Mouse (Mus musculus) MEL (cell line): ENCODE data around the gene Rsph10b.

Experiments used
- CTCF ChIP-seq, 3 experiments: IDR thresholded peaks in 2 of 3; conservative IDR thresholded peaks in 1 of 3; 2 replicates each; pipeline ENCODE4 v1.5.1; 2011 to 2012; ENCODE audit warnings: low read length in 3 of 3, low read depth in 2 of 3, mild to moderate bottlenecking in 2 of 3, improper control_type of control experiment in 1 of 3, inconsistent platforms in 1 of 3, mixed read lengths in 1 of 3, moderate library complexity in 1 of 3; ENCODE audit not compliant: control insufficient read depth in 1 of 3, insufficient read depth in 1 of 3, poor library complexity in 1 of 3, severe bottlenecking in 1 of 3
- HCFC1 ChIP-seq: IDR thresholded peaks from 2 replicates; pipeline ENCODE4 v1.6.1; 2012; ENCODE audit warnings: low read depth, mild to moderate bottlenecking, inconsistent platforms, low read length, improper control_type of control experiment, moderate library complexity
- MAFK ChIP-seq: IDR thresholded peaks from 2 replicates; pipeline ENCODE4 v1.6.1; 2011; ENCODE audit warnings: low read depth, mild to moderate bottlenecking, low read length, improper control_type of control experiment, borderline replicate concordance
- POLR2A ChIP-seq, 2 experiments: IDR thresholded peaks; 2 replicates each; pipeline ENCODE4 v1.6.1; 2011 to 2012; ENCODE audit warnings: low read length in 2 of 2, mild to moderate bottlenecking in 2 of 2, control low read depth in 1 of 2, improper control_type of control experiment in 1 of 2, low read depth in 1 of 2, moderate library complexity in 1 of 2; ENCODE audit not compliant: control insufficient read depth in 1 of 2, insufficient read depth in 1 of 2, poor library complexity in 1 of 2
- RCOR1 ChIP-seq: IDR thresholded peaks from 2 replicates; pipeline ENCODE4 v1.6.1; 2012; ENCODE audit warnings: low read depth, mild to moderate bottlenecking, inconsistent platforms, low read length, improper control_type of control experiment
- TAL1 ChIP-seq: IDR thresholded peaks from 2 replicates; pipeline ENCODE4 v1.6.1; 2012; ENCODE audit warnings: mild to moderate bottlenecking, inconsistent platforms, low read length, moderate library complexity, mixed read lengths
- USF1 ChIP-seq: IDR thresholded peaks from 2 replicates; pipeline ENCODE4 v1.6.1; 2014; ENCODE audit warnings: low read depth, mild to moderate bottlenecking, inconsistent platforms, low read length, improper control_type of control experiment, moderate library complexity
- ZMIZ1 ChIP-seq: IDR thresholded peaks from 2 replicates; pipeline ENCODE4 v1.6.1; 2012; ENCODE audit warnings: low read depth, mild to moderate bottlenecking, inconsistent platforms, low read length, improper control_type of control experiment, moderate library complexity

GRCm38 (mm10) chr5:143930656-143931055 is 2.2 kb upstream of the Rsph10b start:
- no peak for TF ChIP-seq ZMIZ1
- TF ChIP-seq RCOR1 = no peak
- TF ChIP-seq POLR2A (IDR thresholded peaks at IDR 0.05; ENCODE audit: control insufficient read depth in 1 of 2, insufficient read depth in 1 of 2, low read depth in 1 of 2, low read length in 2 of 2, poor library complexity in 1 of 2) = no peak
- TF ChIP-seq MAFK = no peak
- no peak for TF ChIP-seq TAL1
- TF ChIP-seq USF1 = no peak
- no peak for TF ChIP-seq CTCF (IDR thresholded peaks at IDR 0.05 in 2 of 3, conservative IDR thresholded peaks at IDR 0.05 in 1 of 3; ENCODE audit: control insufficient read depth in 1 of 3, insufficient read depth in 1 of 3, low read depth in 2 of 3, low read length in 3 of 3, poor library complexity in 1 of 3, severe bottlenecking in 1 of 3)
- TF ChIP-seq HCFC1 = no peak
